Mouse (Mus musculus) hindbrain, embryonic 13.5 days (tissue): ENCODE measurements around the gene Babam2. TPM values are rescaled to one million over a fixed set of nuclear protein-coding genes. Genes with fewer than 3 reads are reported as not detected.

ENCODE experiments used
- ATAC-seq: fragments of 200-750 bp; cut with Nextera tagmentation; 2 replicates; pipeline ENCODE4 v1.8.0; 2017; ENCODE audit warnings: moderate TSS enrichment; ENCODE audit not compliant: low FRiP score
- H3K27ac ChIP-seq: fragments of 300-500 bp; sonication (generic); 2 replicates; pipeline ENCODE4 v1.5.1; 2015; ENCODE audit warnings: inconsistent platforms, mild to moderate bottlenecking, moderate library complexity
- H3K27me3 ChIP-seq: fragments of 300-500 bp; sonication (generic); 2 replicates; pipeline ENCODE4 v1.6.1; 2015; ENCODE audit warnings: mild to moderate bottlenecking, inconsistent platforms
- H3K36me3 ChIP-seq: fragments of 300-500 bp; sonication (generic); 2 replicates; pipeline ENCODE4 v1.6.1; 2015; ENCODE audit warnings: mild to moderate bottlenecking, inconsistent platforms
- H3K4me1 ChIP-seq: fragments of 300-500 bp; sonication (generic); replicated peaks from 2 replicates; pipeline ENCODE4 v1.6.1; 2015; ENCODE audit warnings: inconsistent platforms
- H3K4me2 ChIP-seq: fragments of 300-500 bp; sonication (generic); 2 replicates; pipeline ENCODE4 v1.6.1; 2015; ENCODE audit warnings: inconsistent platforms, mild to moderate bottlenecking, moderate library complexity
- H3K4me3 ChIP-seq: fragments of 300-500 bp; sonication (generic); 2 replicates; pipeline ENCODE4 v1.5.1; 2015; ENCODE audit warnings: mild to moderate bottlenecking, inconsistent platforms
- H3K9ac ChIP-seq: fragments of 300-500 bp; sonication (generic); 2 replicates; pipeline ENCODE4 v1.6.1; 2015; ENCODE audit warnings: mild to moderate bottlenecking, inconsistent platforms
- H3K9me3 ChIP-seq: fragments of 300-500 bp; sonication (generic); 2 replicates; pipeline ENCODE4 v1.6.1; 2016; ENCODE audit warnings: inconsistent platforms
- WGBS: fragments of 180-500 bp; shearing (Covaris S2); methylation state at CpG from one replicate; pipeline ENCODE4 v1.1.7; 2015; 5-methylcytosine and 5-hydroxymethylcytosine counted together
- polyA plus RNA-seq: library from polyadenylated mRNA; unstranded; fragments of >200 nt; fragmentation: Nextera tagmentation; extraction: Ambion mirVana; gene quantifications from 2 replicates; pipeline ENCODE4 v1.2.1, GENCODE M21; 2015

Gene Babam2
- polyA plus RNA-seq = 58.4 and 61.1 TPM in 2 replicates

GRCm38 (mm10) chr5:31697644-31698296, at the start of gene Babam2:
Gene Babam2, plus strand, starts transcription at chr5:31697684.
- H3K4me1 ChIP-seq = peaks cover 11% of the 10 kb centered on the region
- peak within 1 kb of the TSS; percentile 95 for H3K27ac ChIP-seq
- ATAC-seq = peak; percentile 97
- H3K4me3 ChIP-seq = peak within 1 kb of the TSS; percentile 78
- no peaks in the 10 kb centered on the region for H3K27me3 ChIP-seq
- no peaks in the 10 kb centered on the region for H3K9me3 ChIP-seq
- 0 out of 2 replicates have a peak, but pooled peaks cover 3% of the 10 kb centered on the region for H3K36me3 ChIP-seq
- WGBS = under 1% methylated on average over 66 of the region's 71 CpGs
- H3K9ac ChIP-seq = peak within 1 kb of the TSS; percentile 90
- H3K4me2 ChIP-seq = peak within 1 kb of the TSS; percentile 82

GRCm38 (mm10) chr5:31650518-31651288, 46.8 kb upstream of the Babam2 start:
- H3K9ac ChIP-seq = no peak overlapping the region
- no peaks in the 10 kb centered on the region for H3K36me3 ChIP-seq
- H3K4me2 ChIP-seq = no peak overlapping the region
- no peaks in the 10 kb centered on the region for H3K4me1 ChIP-seq
- peaks cover 3% of the 10 kb centered on the region; the same call in 1 of the 2 replicates for H3K9me3 ChIP-seq
- WGBS = 93% methylated on average over 2 of the region's 2 CpGs
- no peaks in the 10 kb centered on the region for H3K27me3 ChIP-seq
- H3K27ac ChIP-seq = no peak overlapping the region
- no peak overlapping the region for H3K4me3 ChIP-seq
- no peak for ATAC-seq

GRCm38 (mm10) chr5:31655688-31656190, 41.7 kb upstream of the Babam2 start:
- ATAC-seq = no peak
- no peak overlapping the region for H3K9ac ChIP-seq
- H3K9me3 ChIP-seq = peaks cover 3% of the 10 kb centered on the region; the same call in 1 of the 2 replicates
- no peaks in the 10 kb centered on the region for H3K27me3 ChIP-seq
- no peak overlapping the region for H3K27ac ChIP-seq
- no peak overlapping the region for H3K4me3 ChIP-seq
- H3K4me2 ChIP-seq = no peak overlapping the region
- H3K4me1 ChIP-seq = no peaks in the 10 kb centered on the region
- peaks cover 3% of the 10 kb centered on the region; the same call in 1 of the 2 replicates for H3K36me3 ChIP-seq
- WGBS = 97% methylated on average over 1 of the region's 1 CpGs

GRCm38 (mm10) chr5:31666176-31666575, 31.3 kb upstream of the Babam2 start:
- ATAC-seq = no peak
- H3K27ac ChIP-seq = no peak overlapping the region
- H3K4me1 ChIP-seq = 0 out of 2 replicates have a peak, but pooled peaks cover 8% of the 10 kb centered on the region
- no peak overlapping the region for H3K4me3 ChIP-seq
- H3K9ac ChIP-seq = no peak overlapping the region
- no peak overlapping the region for H3K4me2 ChIP-seq
- H3K9me3 ChIP-seq = no peaks in the 10 kb centered on the region
- no peaks in the 10 kb centered on the region for H3K27me3 ChIP-seq
- H3K36me3 ChIP-seq = no peaks in the 10 kb centered on the region
- WGBS = 50% methylated on average over 1 of the region's 1 CpGs

- 0 out of 2 replicates have a peak overlapping the region, but pooled peaks have one; percentile 13 for H3K9ac ChIP-seq
- no peak overlapping the region for H3K27ac ChIP-seq
- no peaks in the 10 kb centered on the region for H3K36me3 ChIP-seq
- no peak overlapping the region for H3K4me2 ChIP-seq
- H3K9me3 ChIP-seq = no peaks in the 10 kb centered on the region
- H3K27me3 ChIP-seq = no peaks in the 10 kb centered on the region
- 83% methylated on average over 13 of the region's 13 CpGs for WGBS
- H3K4me1 ChIP-seq = 0 out of 2 replicates have a peak, but pooled peaks cover 8% of the 10 kb centered on the region
- no peak overlapping the region for H3K4me3 ChIP-seq
- ATAC-seq = no peak
Measured at GRCm38 (mm10) chr5:31668325-31668968, 29.0 kb upstream of the Babam2 start.

GRCm38 (mm10) chr5:31669984-31670383, 27.5 kb upstream of the Babam2 start:
- H3K9me3 ChIP-seq = no peaks in the 10 kb centered on the region
- 0 out of 2 replicates have a peak, but pooled peaks cover 8% of the 10 kb centered on the region for H3K4me1 ChIP-seq
- 77% methylated on average over 5 of the region's 5 CpGs for WGBS
- H3K27me3 ChIP-seq = no peaks in the 10 kb centered on the region
- no peak overlapping the region for H3K4me2 ChIP-seq
- no peak overlapping the region for H3K27ac ChIP-seq
- H3K9ac ChIP-seq = no peak overlapping the region
- no peak for ATAC-seq
- no peaks in the 10 kb centered on the region for H3K36me3 ChIP-seq
- no peak overlapping the region for H3K4me3 ChIP-seq

GRCm38 (mm10) chr5:31671137-31671536, 26.3 kb upstream of the Babam2 start:
- Histone ChIP-seq H3K36me3 (no peaks in the 10 kb centered on the region), H3K27ac (no peak overlapping the region), H3K4me3 (no peak overlapping the region), H3K9me3 (no peaks in the 10 kb centered on the region), H3K27me3 (no peaks in the 10 kb centered on the region), H3K4me2 (no peak overlapping the region), H3K4me1 (0 out of 2 replicates have a peak, but pooled peaks cover 7% of the 10 kb centered on the region), H3K9ac (no peak overlapping the region)
- ATAC-seq = no peak
- WGBS = 66% methylated on average over 2 of the region's 2 CpGs

GRCm38 (mm10) chr5:31673431-31673830, 24.1 kb upstream of the Babam2 start:
- Histone ChIP-seq H3K4me1 (0 out of 2 replicates have a peak, but pooled peaks cover 5% of the 10 kb centered on the region), H3K36me3 (no peaks in the 10 kb centered on the region), H3K4me3 (no peak overlapping the region), H3K9me3 (no peaks in the 10 kb centered on the region), H3K4me2 (no peak overlapping the region), H3K9ac (no peak overlapping the region), H3K27ac (no peak overlapping the region), H3K27me3 (no peaks in the 10 kb centered on the region)
- WGBS = 83% methylated on average over 2 of the region's 2 CpGs
- ATAC-seq = no peak

GRCm38 (mm10) chr5:31678000-31678399, 19.5 kb upstream of the Babam2 start:
- H3K27ac ChIP-seq = no peak overlapping the region

GRCm38 (mm10) chr5:31680183-31680582, 17.3 kb upstream of the Babam2 start:
- H3K9ac ChIP-seq = no peak overlapping the region
- ATAC-seq = no peak
- H3K4me2 ChIP-seq = no peak overlapping the region
- no peaks in the 10 kb centered on the region for H3K4me1 ChIP-seq
- H3K4me3 ChIP-seq = no peak overlapping the region
- no peaks in the 10 kb centered on the region for H3K9me3 ChIP-seq
- no peaks in the 10 kb centered on the region for H3K36me3 ChIP-seq
- H3K27ac ChIP-seq = no peak overlapping the region
- no peaks in the 10 kb centered on the region for H3K27me3 ChIP-seq
- 85% methylated on average over 4 of the region's 4 CpGs for WGBS

More at GRCm38 (mm10) chr5:31678000-31678399, 19.5 kb upstream of the Babam2 start:
- Histone ChIP-seq H3K4me3 (no peak overlapping the region), H3K36me3 (no peaks in the 10 kb centered on the region), H3K27me3 (no peaks in the 10 kb centered on the region), H3K4me1 (no peaks in the 10 kb centered on the region), H3K9me3 (no peaks in the 10 kb centered on the region), H3K9ac (no peak overlapping the region), H3K4me2 (no peak overlapping the region)
- 85% methylated on average over 1 of the region's 1 CpGs for WGBS
- no peak for ATAC-seq

- Histone ChIP-seq H3K4me1 (no peaks in the 10 kb centered on the region), H3K4me3 (no peak overlapping the region), H3K36me3 (no peaks in the 10 kb centered on the region), H3K27ac (no peak overlapping the region), H3K9me3 (no peaks in the 10 kb centered on the region), H3K9ac (no peak overlapping the region), H3K4me2 (no peak overlapping the region), H3K27me3 (no peaks in the 10 kb centered on the region)
- 92% methylated on average over 1 of the region's 1 CpGs for WGBS
- ATAC-seq = no peak
Measured at GRCm38 (mm10) chr5:31682305-31682704, 15.2 kb upstream of the Babam2 start.

- H3K27ac ChIP-seq = no peak overlapping the region
- no peak overlapping the region for H3K4me3 ChIP-seq
- WGBS = 66% methylated on average over 2 of the region's 2 CpGs
- H3K4me1 ChIP-seq = no peaks in the 10 kb centered on the region
- H3K36me3 ChIP-seq = no peaks in the 10 kb centered on the region
- H3K9me3 ChIP-seq = no peaks in the 10 kb centered on the region
- H3K27me3 ChIP-seq = no peaks in the 10 kb centered on the region
- H3K4me2 ChIP-seq = no peak overlapping the region
- H3K9ac ChIP-seq = no peak overlapping the region
- ATAC-seq = no peak
Measured at GRCm38 (mm10) chr5:31686040-31686439, 11.4 kb upstream of the Babam2 start.
